Mouse (Mus musculus): ENCODE results near the gene Fam107a. TPM values are rescaled to one million over a fixed set of nuclear protein-coding genes. Genes with fewer than 3 reads are reported as not detected.

The Fam107a gene
- total and polyA plus RNA-seq, 2 experiments from 2014 or later, result 2.8 to 23.5 TPM

- 25% methylated on average over 7 of the region's 7 CpGs for WGBS
- peak; percentile 86 for DNase-seq
- Histone ChIP-seq H3K27ac (ENCODE audit: low read depth, low read length) (no peak overlapping the region), H3K4me2 (ENCODE audit: low read depth) (no peak overlapping the region), H3K27me3 (ENCODE audit: insufficient read depth, low read length) (no peaks in the 10 kb centered on the region), H3K9ac (no peak overlapping the region), H3K4me3 (ENCODE audit: low read depth, low read length) (no peak overlapping the region), H3K36me3 (ENCODE audit: insufficient read depth) (no peaks in the 10 kb centered on the region), H3K4me1 (ENCODE audit: insufficient read depth) (no peaks in the 10 kb centered on the region), H3K9me3 (ENCODE audit: low read length) (no peaks in the 10 kb centered on the region)
- peak; percentile 64; the same call in 1 of the 2 replicates for ATAC-seq
- peak; percentile 98 for TF ChIP-seq CTCF (IDR thresholded peaks at IDR 0.05; ENCODE audit: low read depth)
Observed at GRCm38 (mm10) chr14:8346255-8346997, 28.6 kb upstream of the Fam107a start.

- no peaks in the 10 kb centered on the region for H3K36me3 ChIP-seq (ENCODE audit: insufficient read depth)
- DNase-seq (no peak), ATAC-seq (no peak)
- H3K4me1 ChIP-seq (ENCODE audit: insufficient read depth), result no peaks in the 10 kb centered on the region
- no peaks in the 10 kb centered on the region for H3K27me3 ChIP-seq (ENCODE audit: insufficient read depth, low read length)
- H3K4me3 ChIP-seq (ENCODE audit: low read depth, low read length), result no peak overlapping the region
- WGBS, result 73% methylated on average over 4 of the region's 4 CpGs
- H3K27ac ChIP-seq (ENCODE audit: low read depth, low read length), result no peak overlapping the region
- H3K9ac ChIP-seq, result no peak overlapping the region
- no peak for TF ChIP-seq CTCF (IDR thresholded peaks at IDR 0.05; ENCODE audit: low read depth)
- H3K4me2 ChIP-seq (ENCODE audit: low read depth), result no peak overlapping the region
- no peaks in the 10 kb centered on the region for H3K9me3 ChIP-seq (ENCODE audit: low read length)
Observed at GRCm38 (mm10) chr14:8345566-8345965, 27.7 kb upstream of the Fam107a start.

- TF ChIP-seq CTCF (IDR thresholded peaks at IDR 0.05; ENCODE audit: low read depth), result no peak
- H3K9ac ChIP-seq, result no peak overlapping the region
- DNase-seq (no peak), ATAC-seq (peak; percentile 50)
- H3K36me3 ChIP-seq (ENCODE audit: insufficient read depth), result no peaks in the 10 kb centered on the region
- no peak overlapping the region for H3K4me2 ChIP-seq (ENCODE audit: low read depth)
- WGBS, result 56% methylated on average over 5 of the region's 5 CpGs
- no peaks in the 10 kb centered on the region for H3K27me3 ChIP-seq (ENCODE audit: insufficient read depth, low read length)
- H3K9me3 ChIP-seq (ENCODE audit: low read length), result no peaks in the 10 kb centered on the region
- H3K4me3 ChIP-seq (ENCODE audit: low read depth, low read length), result no peak overlapping the region
- H3K4me1 ChIP-seq (ENCODE audit: insufficient read depth), result no peaks in the 10 kb centered on the region
- no peak overlapping the region for H3K27ac ChIP-seq (ENCODE audit: low read depth, low read length)
Observed at GRCm38 (mm10) chr14:8342509-8343106, 24.8 kb upstream of the Fam107a start.

- Histone ChIP-seq H3K4me3 (ENCODE audit: low read depth, low read length) (no peak overlapping the region), H3K27ac (ENCODE audit: low read depth, low read length) (no peak overlapping the region), H3K9ac (no peak overlapping the region), H3K9me3 (ENCODE audit: low read length) (no peaks in the 10 kb centered on the region), H3K4me2 (ENCODE audit: low read depth) (no peak overlapping the region), H3K27me3 (ENCODE audit: insufficient read depth, low read length) (no peaks in the 10 kb centered on the region), H3K4me1 (ENCODE audit: insufficient read depth) (no peaks in the 10 kb centered on the region), H3K36me3 (ENCODE audit: insufficient read depth) (no peaks in the 10 kb centered on the region)
- WGBS, result 60% methylated on average over 4 of the region's 4 CpGs
- TF ChIP-seq CTCF (IDR thresholded peaks at IDR 0.05; ENCODE audit: low read depth), result no peak
- ATAC-seq (no peak), DNase-seq (no peak)
Observed at GRCm38 (mm10) chr14:8340226-8340625, 22.4 kb upstream of the Fam107a start.

DNA sequence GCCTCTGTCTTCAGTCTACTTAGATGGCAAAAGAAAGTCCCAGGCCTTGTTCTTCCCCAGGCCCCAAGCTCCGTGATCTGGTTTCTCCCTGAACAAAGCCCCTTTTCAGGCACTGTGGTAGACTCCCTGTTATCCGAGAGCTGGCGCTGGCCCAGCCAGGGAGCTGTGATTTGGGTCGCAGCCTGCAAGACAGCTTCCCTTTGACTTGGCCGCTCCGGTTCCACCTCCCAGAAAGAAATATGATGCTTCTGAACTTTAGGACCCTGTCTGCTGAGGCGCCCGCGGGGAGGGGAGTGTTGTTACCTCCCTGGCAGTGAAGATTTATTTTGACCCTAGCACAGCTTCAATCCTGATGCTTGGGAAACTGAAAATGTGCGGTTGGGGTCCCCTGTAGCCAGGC lies 18.1 kb upstream of the Fam107a start:
- 50% methylated on average over 10 of the region's 10 CpGs for WGBS
- DNase-seq (no peak), ATAC-seq (no peak)
- no peak overlapping the region for H3K27ac ChIP-seq (ENCODE audit: low read depth, low read length)
- H3K4me1 ChIP-seq (ENCODE audit: insufficient read depth), result peaks cover 5% of the 10 kb centered on the region
- no peak overlapping the region for H3K4me2 ChIP-seq (ENCODE audit: low read depth)
- H3K9me3 ChIP-seq (ENCODE audit: low read length), result no peaks in the 10 kb centered on the region
- TF ChIP-seq CTCF (IDR thresholded peaks at IDR 0.05; ENCODE audit: low read depth), result no peak
- no peak overlapping the region for H3K9ac ChIP-seq
- no peak overlapping the region for H3K4me3 ChIP-seq (ENCODE audit: low read depth, low read length)
- H3K27me3 ChIP-seq (ENCODE audit: insufficient read depth, low read length), result no peaks in the 10 kb centered on the region
- no peaks in the 10 kb centered on the region for H3K36me3 ChIP-seq (ENCODE audit: insufficient read depth)

GRCm38 (mm10) chr14:8334511-8334910 lies 16.7 kb upstream of the Fam107a start:
- H3K27ac ChIP-seq (ENCODE audit: low read depth, low read length), result no peak overlapping the region
- ATAC-seq (peak; percentile 54), DNase-seq (peak; percentile 38)
- no peak overlapping the region for H3K4me3 ChIP-seq (ENCODE audit: low read depth, low read length)
- H3K9ac ChIP-seq, result no peak overlapping the region
- H3K4me2 ChIP-seq (ENCODE audit: low read depth), result no peak overlapping the region
- peaks cover 10% of the 10 kb centered on the region for H3K4me1 ChIP-seq (ENCODE audit: insufficient read depth)
- WGBS, result 74% methylated on average over 3 of the region's 3 CpGs
- no peaks in the 10 kb centered on the region for H3K27me3 ChIP-seq (ENCODE audit: insufficient read depth, low read length)
- TF ChIP-seq CTCF (IDR thresholded peaks at IDR 0.05; ENCODE audit: low read depth), result no peak
- H3K9me3 ChIP-seq (ENCODE audit: low read length), result no peaks in the 10 kb centered on the region
- H3K36me3 ChIP-seq (ENCODE audit: insufficient read depth), result no peaks in the 10 kb centered on the region

All from forebrain, postnatal 0 days (tissue).